Mouse (Mus musculus) liver, embryonic 14.5 days (tissue): ENCODE measurements around the gene Zg16. TPM values are rescaled to one million over a fixed set of nuclear protein-coding genes. Genes with fewer than 3 reads are reported as not detected.

ENCODE experiments used
- ATAC-seq: fragments of 200-750 bp; cut with Nextera tagmentation; 2 replicates; pipeline ENCODE4 v1.8.0; 2017; ENCODE audit warnings: moderate number of reproducible peaks, mild to moderate bottlenecking, moderate library complexity; ENCODE audit not compliant: insufficient read depth
- DNase-seq, 3 experiments: peaks; one replicate each; pipeline ENCODE4 v3.0.0-alpha.2; 2012 to 2013; ENCODE audit warnings: low read depth in 3 of 3, low spot score in 3 of 3
- H3K27ac ChIP-seq: fragments of 300-500 bp; sonication (generic); 2 replicates; pipeline ENCODE4 v1.5.1; 2014; ENCODE audit warnings: moderate library complexity, mild to moderate bottlenecking, control low read depth, inconsistent platforms
- H3K27me3 ChIP-seq: fragments of 300-500 bp; sonication (generic); 2 replicates; pipeline ENCODE4 v1.6.1; 2014; ENCODE audit warnings: mild to moderate bottlenecking, low read length, moderate library complexity; ENCODE audit not compliant: control insufficient read depth, insufficient read depth
- H3K36me3 ChIP-seq: fragments of 300-500 bp; sonication (generic); replicated peaks from 2 replicates; pipeline ENCODE4 v1.6.1; 2014; ENCODE audit warnings: low read depth; ENCODE audit not compliant: control insufficient read depth, insufficient read depth
- H3K4me1 ChIP-seq, 2 experiments: fragments of 200-500 bp in 1 of 2; fragments of 300-500 bp in 1 of 2; sonication (generic) in 1 of 2; replicated peaks; 2 replicates each; pipeline ENCODE4 v1.6.1; 2012 to 2014; ENCODE audit warnings: antibody characterized with exemption in 1 of 2, inconsistent platforms in 1 of 2, low read length in 1 of 2; ENCODE audit not compliant: control insufficient read depth in 2 of 2, insufficient read depth in 2 of 2
- H3K4me2 ChIP-seq: fragments of 300-500 bp; sonication (generic); 2 replicates; pipeline ENCODE4 v1.6.1; 2014; ENCODE audit warnings: low read depth, mild to moderate bottlenecking, control low read depth, moderate library complexity
- H3K4me3 ChIP-seq, 2 experiments: fragments of 200-500 bp in 1 of 2; fragments of 300-500 bp in 1 of 2; sonication (generic) in 1 of 2; 2 replicates each; pipeline ENCODE4 v1.5.1; 2012 to 2014; ENCODE audit warnings: low read depth in 2 of 2, low read length in 2 of 2, mild to moderate bottlenecking in 2 of 2, control low read depth in 1 of 2, inconsistent platforms in 1 of 2, moderate library complexity in 1 of 2; ENCODE audit not compliant: insufficient read depth in 1 of 2
- H3K9ac ChIP-seq: fragments of 300-500 bp; sonication (generic); replicated peaks from 2 replicates; pipeline ENCODE4 v1.6.1; 2014; ENCODE audit warnings: mild to moderate bottlenecking, control low read depth, moderate library complexity
- H3K9me3 ChIP-seq: fragments of 300-500 bp; sonication (generic); 2 replicates; pipeline ENCODE4 v1.6.1; 2016; ENCODE audit warnings: low read length, mixed read lengths; ENCODE audit not compliant: control insufficient read depth
- CTCF ChIP-seq: IDR thresholded peaks from 2 replicates; pipeline ENCODE4 v1.5.1; 2016; ENCODE audit warnings: antibody characterized with exemption, low read depth, control low read depth
- EP300 ChIP-seq: IDR thresholded peaks from 2 replicates; pipeline ENCODE4 v1.6.1; 2016; ENCODE audit warnings: antibody characterized with exemption, low read depth
- WGBS: fragments of 180-500 bp; shearing (Covaris S2); extraction: QIAGEN DNeasy Blood & Tissue Kit; methylation state at CpG from one replicate; pipeline ENCODE4 v1.1.7; 2014; ENCODE audit not compliant: insufficient replicate concordance; 5-methylcytosine and 5-hydroxymethylcytosine counted together
- polyA plus RNA-seq, 2 experiments: library from polyadenylated mRNA; depleted of rRNA in 1 of 2; stranded (reverse) in 1 of 2; unstranded in 1 of 2; fragments of >200 nt; fragmentation: Nextera tagmentation in 1 of 2; extraction: Ambion mirVana in 1 of 2; gene quantifications; 2 replicates each; pipeline versions ENCODE4 v1.2.1 to v1.2.3; 2012 to 2014

Zg16 gene
- polyA plus RNA-seq, 2 experiments = 0.08 TPM; not detected in 1

GRCm38 (mm10) chr7:127013385-127013784 is 73.7 kb downstream of the Zg16 start:
- no peaks in the 10 kb centered on the region for H3K27me3 ChIP-seq
- H3K9ac ChIP-seq = 0 out of 2 replicates have a peak overlapping the region, but pooled peaks have one; percentile 4
- peaks cover 5% of the 10 kb centered on the region for H3K36me3 ChIP-seq
- H3K9me3 ChIP-seq = no peaks in the 10 kb centered on the region
- peak overlapping the region; percentile 75 for H3K4me2 ChIP-seq
- no peak overlapping the region for H3K4me3 ChIP-seq
- TF ChIP-seq EP300 (no peak), CTCF (no peak)
- ATAC-seq (no peak), DNase-seq (no peak)
- no peak overlapping the region for H3K27ac ChIP-seq
- whole genome bisulfite sequencing = 81% methylated on average over 6 of the region's 6 CpGs
- H3K4me1 ChIP-seq = peaks cover 19 to 28% of the 10 kb centered on the region in 2 experiments

GRCm38 (mm10) chr7:127012845-127013244 is 74.3 kb downstream of the Zg16 start:
- Histone ChIP-seq H3K36me3 (peaks cover 5% of the 10 kb centered on the region), H3K27ac (no peak overlapping the region), H3K4me3 (no peak overlapping the region), H3K4me1 (peaks cover 23 to 32% of the 10 kb centered on the region in 2 experiments), H3K9ac (no peak overlapping the region), H3K4me2 (no peak overlapping the region), H3K9me3 (no peaks in the 10 kb centered on the region), H3K27me3 (no peaks in the 10 kb centered on the region)
- no peak for ATAC-seq
- 86% methylated on average over 10 of the region's 10 CpGs for WGBS
- no peak for TF ChIP-seq EP300
- no peak for TF ChIP-seq CTCF
- no peak for DNase-seq

- 78% methylated on average over 6 of the region's 6 CpGs for WGBS
- Histone ChIP-seq H3K4me3 (no peak overlapping the region), H3K27ac (no peak overlapping the region), H3K27me3 (no peaks in the 10 kb centered on the region), H3K36me3 (peaks cover 5% of the 10 kb centered on the region), H3K4me1 (peaks cover 19 to 31% of the 10 kb centered on the region in 2 experiments), H3K4me2 (no peak overlapping the region), H3K9ac (no peak overlapping the region), H3K9me3 (no peaks in the 10 kb centered on the region)
- DNase-seq = no peak
- TF ChIP-seq CTCF (no peak), EP300 (no peak)
- no peak for ATAC-seq
Observed at GRCm38 (mm10) chr7:127012374-127012773, 74.8 kb downstream of the Zg16 start.

GRCm38 (mm10) chr7:127011717-127012116 is 75.4 kb downstream of the Zg16 start:
- 73% methylated on average over 2 of the region's 2 CpGs for WGBS
- Histone ChIP-seq H3K4me3 (no peak overlapping the region), H3K4me1 (peaks cover 19 to 33% of the 10 kb centered on the region in 2 experiments), H3K27ac (no peak overlapping the region), H3K36me3 (peaks cover 5% of the 10 kb centered on the region), H3K4me2 (no peak overlapping the region), H3K27me3 (no peaks in the 10 kb centered on the region), H3K9ac (no peak overlapping the region), H3K9me3 (no peaks in the 10 kb centered on the region)
- ATAC-seq (no peak), DNase-seq (no peak)
- no peak for TF ChIP-seq CTCF
- TF ChIP-seq EP300 = no peak

GRCm38 (mm10) chr7:127011051-127011450 is 76.1 kb downstream of the Zg16 start:
- Histone ChIP-seq H3K9me3 (no peaks in the 10 kb centered on the region), H3K27me3 (no peaks in the 10 kb centered on the region), H3K9ac (no peak overlapping the region), H3K4me3 (no peak overlapping the region), H3K27ac (no peak overlapping the region), H3K4me2 (no peak overlapping the region), H3K4me1 (peaks cover 19 to 33% of the 10 kb centered on the region in 2 experiments), H3K36me3 (peaks cover 5% of the 10 kb centered on the region)
- WGBS = 87% methylated on average over 2 of the region's 2 CpGs
- DNase-seq (no peak), ATAC-seq (no peak)
- TF ChIP-seq CTCF (no peak), EP300 (no peak)
